Mouse (Mus musculus): ENCODE data around the gene Setx. TPM values are rescaled to one million over a fixed set of nuclear protein-coding genes. Genes with fewer than 3 reads are reported as not detected.
A peak's percentile ranks its signal among the peaks of the same experiment; 100 is the strongest.

Gene Setx
- total RNA-seq, 2 experiments from 2014 or later = 26.7 to 122 TPM

DNA sequence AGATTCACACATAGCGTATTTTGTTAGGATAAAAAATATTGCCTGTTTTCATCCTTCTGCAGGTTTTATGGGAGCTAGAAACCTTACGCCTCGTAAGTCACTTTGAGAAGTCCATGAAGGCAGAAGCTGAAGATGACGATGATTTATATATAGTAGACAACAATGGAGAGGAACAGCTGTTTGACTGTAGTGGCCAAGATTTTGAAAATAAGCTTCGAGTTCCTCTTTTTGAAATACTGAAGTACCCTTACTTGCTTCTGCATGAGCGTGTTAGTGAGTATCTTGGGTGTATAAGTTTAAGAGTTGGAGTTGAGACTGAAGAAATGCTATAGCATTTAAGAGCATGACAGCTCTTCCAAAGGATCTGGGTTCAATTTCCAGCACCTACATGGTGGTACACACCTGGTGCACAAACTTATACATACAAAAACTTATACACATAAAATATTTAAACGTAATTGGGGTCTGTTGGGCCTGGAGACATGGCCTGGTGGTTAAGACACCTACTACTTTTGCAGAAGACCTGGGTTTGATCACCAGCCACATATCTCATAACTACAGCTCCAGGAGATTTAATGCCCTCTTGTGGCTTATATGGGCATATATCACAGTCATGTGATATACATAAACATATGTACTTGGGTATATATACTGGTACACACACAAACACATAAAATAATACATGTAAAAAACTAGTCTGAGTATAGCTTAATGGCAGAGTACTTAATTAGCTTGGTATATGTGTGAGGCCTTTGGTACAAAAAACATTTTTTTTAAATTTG lies 6.3 kb downstream of the Setx start:
- no peak for ATAC-seq (replicated peaks; ENCODE audit: poor library complexity, severe bottlenecking)

DNA sequence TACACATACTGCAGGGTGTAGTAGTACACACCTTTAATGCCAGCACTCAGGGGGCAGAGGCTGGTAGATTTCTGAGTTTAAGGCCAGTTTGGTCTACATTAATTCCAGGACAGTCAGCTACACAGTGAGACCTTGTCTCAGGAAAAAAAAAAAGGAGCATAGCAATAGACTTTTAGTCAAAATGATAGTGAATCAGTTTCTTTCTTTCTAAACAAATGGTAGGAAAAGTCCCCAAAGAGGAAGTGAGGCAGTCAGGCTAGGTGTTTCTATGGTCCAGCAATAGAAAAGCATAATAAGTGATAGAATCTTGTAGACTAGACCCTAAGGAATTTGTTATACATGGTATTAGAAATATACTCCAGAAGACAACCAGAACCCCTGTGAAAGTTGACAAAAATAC lies 11.2 kb downstream of the Setx start:
- no peak for ATAC-seq (replicated peaks; ENCODE audit: poor library complexity, severe bottlenecking)

DNA sequence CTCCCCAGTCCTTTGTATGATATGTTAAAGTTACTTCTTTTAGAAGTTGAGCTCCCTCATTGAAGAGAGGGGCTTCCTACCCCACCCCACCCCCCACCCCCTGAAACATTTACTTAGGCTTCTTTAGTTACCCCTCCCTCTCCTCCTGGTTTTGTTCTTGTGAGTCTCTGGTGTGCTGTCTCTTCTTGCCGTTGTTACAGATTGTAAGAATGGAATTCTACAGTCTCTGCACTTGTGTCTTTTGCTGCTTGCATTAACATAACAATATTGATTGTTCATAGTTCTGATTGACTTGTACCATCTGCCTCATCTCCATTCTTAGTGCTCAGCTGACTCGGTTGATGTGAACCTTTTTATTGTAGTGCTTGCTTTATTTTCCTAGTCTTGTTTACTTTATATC lies 28.0 kb downstream of the Setx start:
- ATAC-seq (replicated peaks; ENCODE audit: poor library complexity, severe bottlenecking) = no peak

DNA sequence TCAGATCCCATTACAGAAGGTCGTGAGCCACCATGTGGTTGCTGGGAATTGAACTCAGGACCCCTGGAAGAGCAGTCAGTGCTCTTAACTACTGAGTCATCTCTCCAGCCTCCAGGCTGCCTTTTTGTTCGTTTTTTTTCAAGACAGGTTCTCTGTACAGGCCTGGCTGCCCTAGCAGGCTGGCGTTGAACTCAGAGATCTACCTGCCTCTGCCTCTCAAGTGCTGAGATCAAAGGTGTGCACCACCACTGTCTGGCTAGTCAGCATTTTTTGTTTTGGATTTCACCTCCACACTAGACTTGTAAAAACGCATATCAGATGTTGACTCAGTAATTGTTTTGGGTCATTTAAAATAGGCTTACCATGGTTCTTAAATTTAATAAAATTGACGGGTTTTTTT lies 44.1 kb downstream of the Setx start:
- ATAC-seq (replicated peaks; ENCODE audit: poor library complexity, severe bottlenecking) = no peak

DNA sequence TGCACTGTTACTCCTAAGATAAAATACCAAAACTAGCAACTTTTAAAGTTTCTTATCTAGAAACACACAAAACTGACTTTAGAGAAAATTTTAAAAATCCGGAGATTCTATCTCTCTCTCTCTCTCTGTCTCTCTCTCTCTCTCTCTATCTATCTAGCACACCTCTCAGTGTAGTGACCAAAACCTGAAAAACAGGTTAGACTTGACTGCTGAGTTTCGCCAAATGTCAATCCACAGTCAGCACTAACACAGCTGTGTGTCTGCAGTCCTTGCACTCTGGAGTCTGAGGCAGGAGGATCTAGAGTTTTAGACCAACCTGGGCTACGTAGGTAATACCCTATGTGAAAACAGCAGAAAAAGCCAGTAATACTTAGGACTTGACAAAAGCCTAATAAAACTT lies 50.9 kb downstream of the Setx start:
- no peak for ATAC-seq (replicated peaks; ENCODE audit: poor library complexity, severe bottlenecking)

DNA sequence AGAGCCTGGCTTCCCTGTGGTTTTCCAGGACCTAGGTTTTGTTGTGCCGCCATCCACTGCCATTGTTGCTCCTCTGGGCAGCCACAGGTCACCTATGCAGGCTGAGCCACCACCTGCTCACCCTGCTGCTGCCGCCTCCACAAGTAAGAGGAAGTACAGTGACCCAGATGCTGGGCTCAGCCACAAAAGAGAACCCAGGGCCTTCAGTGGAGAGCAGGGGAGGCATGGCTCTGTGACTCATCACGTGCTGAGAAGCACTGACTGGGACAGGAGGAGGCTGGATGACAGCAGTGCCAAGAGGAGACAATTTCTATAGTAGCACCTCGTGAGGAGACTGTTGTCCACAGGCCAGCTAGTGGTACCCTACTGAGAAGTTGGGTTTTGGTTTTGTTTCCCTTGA lies 55.8 kb downstream of the Setx start:
- peak; percentile 88 for ATAC-seq (replicated peaks; ENCODE audit: poor library complexity, severe bottlenecking)

DNA sequence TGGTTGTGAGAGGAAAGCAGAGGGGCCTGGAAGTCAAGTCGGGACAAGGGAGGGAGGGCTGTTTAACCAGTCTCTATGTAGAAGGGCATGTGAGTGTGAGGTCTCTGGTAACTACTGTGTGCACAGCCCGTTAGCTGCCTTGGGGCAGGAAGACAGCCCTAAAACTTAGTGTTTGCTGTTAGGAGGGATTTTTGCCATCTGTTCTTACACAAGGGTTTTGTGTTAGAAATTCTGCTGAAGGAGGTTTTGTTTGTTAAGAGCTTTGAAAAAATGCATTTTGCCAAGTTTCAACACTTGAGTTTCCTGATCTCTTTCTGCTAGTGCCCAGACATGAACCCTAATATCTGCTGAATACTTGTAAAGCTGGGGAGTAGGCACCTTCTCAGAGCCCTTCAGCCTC lies 57.1 kb downstream of the Setx start:
- no peak for ATAC-seq (replicated peaks; ENCODE audit: poor library complexity, severe bottlenecking)

DNA sequence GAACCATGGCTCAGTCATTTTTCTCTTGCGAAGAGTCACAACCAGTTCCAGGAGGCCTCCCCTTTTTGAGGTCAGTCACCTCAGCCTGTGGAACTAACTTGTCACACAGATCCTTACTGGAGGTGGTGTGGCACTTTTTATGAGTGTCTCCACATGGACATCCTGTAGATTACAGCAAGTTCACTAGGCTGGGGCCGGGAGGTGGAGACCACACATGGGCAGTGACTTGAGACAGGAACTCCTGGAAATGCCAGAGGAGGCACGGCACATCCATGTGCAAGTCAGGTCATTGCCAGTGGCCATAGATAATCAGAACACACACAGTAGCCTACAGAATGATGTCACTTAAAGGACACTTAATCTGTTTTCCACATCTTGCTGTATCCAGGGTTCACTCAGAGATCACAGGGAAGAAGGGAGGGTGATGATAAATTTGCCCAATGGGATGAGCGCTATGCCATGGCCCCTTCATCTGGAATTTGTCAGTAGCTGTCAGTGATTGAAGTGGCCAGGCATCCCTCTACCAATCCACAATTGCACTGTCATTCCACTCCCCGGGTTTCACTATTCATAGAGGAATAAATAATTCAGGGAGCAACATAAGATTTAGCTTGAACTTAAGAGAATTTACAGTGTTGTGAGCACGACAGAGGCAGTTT lies 59.4 kb downstream of the Setx start:
- ATAC-seq (replicated peaks; ENCODE audit: poor library complexity, severe bottlenecking) = no peak

DNA sequence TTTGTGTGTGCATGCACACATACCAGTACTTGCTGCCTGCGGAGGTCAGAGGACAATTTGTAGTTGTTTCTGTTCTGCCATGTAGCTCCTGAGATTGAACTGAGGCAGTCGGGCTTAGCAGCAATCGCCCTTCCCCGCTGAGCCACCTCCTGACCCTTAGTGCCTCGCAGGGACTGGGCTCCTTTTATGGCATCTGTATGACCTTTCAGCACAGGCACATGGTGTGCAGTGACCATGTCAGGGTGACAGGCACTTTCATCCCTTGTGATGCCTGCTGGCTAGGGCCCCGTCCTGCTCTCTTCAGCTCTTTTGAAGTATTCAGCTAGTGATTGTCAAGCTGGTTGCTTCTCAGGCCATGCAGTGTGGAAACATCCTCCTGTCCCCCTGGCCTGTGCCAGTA lies 62.2 kb downstream of the Setx start:
- no peak for ATAC-seq (replicated peaks; ENCODE audit: poor library complexity, severe bottlenecking)

DNA sequence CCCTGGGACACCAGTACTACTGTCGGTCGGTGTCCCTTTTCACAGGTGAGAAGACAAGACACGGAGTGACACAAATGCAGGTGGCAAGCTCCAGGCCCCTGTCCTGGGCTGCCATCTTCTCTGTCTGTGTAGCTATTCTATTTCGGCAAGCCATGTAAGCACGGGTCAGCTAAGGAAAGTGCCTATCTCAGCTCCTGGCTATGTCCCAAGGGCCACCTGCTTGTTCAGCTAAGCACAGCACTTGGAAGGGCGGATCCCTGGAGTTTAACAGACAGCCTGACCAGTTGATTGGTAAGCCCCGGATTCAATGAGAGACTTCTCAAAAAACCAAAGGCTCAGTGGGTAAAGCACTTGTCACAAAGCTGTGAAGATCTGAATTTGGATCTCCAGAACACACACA lies 66.4 kb downstream of the Setx start:
- ATAC-seq (replicated peaks; ENCODE audit: poor library complexity, severe bottlenecking) = no peak

DNA sequence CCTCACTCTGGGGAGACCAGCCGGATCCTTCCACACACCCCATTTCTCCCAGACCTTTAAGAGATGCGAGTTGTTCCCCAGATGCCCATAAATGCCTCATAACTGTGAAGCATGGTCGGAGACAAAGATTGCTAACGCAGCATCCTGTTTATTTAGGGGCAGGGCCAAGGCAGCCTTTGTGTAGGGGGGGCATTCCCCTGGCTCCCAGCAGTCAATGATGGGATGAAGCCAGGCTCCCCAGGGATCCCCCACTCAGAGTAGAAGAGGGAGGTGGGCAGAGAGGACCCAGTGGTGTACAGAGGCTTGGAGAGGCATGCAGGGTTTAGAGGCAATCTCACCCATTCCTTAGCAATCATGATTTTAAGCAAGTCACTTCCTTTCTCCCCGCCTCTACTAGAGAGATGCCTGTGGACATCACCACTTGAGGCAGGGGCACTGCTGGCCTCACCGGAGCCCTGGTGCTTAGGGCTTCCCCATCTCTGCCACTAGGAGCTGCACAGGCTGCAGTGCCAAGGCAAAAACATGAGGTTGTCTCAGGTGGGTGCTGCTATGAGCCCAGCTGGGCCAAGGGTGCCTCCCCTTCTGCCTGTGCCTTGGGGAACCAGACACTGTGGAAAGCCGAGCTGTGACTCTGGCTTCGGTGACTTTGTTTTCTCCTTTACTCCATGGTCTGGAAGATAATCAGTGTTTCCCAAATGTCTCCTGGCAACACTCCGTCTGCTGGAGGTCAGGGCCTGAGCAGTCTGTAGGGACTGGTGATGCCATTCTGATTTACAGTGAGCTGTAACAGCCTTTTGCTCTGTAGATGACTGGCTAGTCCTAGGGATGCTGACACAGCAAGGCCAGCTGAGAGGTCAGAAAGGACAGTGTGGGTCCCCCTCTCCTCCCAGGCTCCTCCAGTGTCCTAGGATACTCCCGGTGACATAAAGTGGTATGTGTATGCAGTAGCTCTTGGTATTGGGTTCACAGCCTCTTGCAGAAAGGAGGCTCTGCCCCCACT lies 67.5 kb downstream of the Setx start:
- peak; percentile 58 for ATAC-seq (replicated peaks; ENCODE audit: poor library complexity, severe bottlenecking)

DNA sequence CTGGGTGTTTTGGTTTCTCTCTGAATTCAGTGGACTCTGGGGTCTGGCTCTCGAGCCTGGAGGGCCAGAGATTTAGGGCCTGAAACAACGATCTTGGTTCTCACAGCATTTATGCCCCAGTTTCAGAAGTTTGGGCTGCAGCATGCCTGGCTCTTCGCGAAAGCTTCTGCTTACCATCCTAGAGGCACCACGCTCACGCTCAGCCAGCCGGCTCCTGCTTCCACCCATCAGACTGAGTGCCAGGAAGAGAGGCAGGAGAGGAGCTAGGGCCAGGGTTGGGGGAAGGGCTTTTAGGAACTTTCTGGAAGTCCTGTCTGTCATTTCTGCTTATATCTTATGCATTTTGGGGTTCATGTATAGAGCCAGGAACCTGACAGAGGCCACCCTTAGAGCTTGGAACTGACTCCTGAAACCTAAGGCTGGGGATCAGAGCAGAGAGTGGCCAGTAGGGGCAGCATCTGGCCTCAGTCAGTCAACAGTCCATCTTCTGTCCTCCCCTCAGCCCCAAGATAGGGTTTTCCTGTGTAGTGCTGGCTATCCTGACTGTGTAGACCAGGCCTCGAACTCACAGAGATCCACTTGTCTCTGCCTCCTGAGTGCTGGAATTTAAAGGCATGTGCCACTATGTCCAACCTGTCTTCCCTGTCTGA lies 68.8 kb downstream of the Setx start:
- ATAC-seq (replicated peaks; ENCODE audit: poor library complexity, severe bottlenecking) = no peak

DNA sequence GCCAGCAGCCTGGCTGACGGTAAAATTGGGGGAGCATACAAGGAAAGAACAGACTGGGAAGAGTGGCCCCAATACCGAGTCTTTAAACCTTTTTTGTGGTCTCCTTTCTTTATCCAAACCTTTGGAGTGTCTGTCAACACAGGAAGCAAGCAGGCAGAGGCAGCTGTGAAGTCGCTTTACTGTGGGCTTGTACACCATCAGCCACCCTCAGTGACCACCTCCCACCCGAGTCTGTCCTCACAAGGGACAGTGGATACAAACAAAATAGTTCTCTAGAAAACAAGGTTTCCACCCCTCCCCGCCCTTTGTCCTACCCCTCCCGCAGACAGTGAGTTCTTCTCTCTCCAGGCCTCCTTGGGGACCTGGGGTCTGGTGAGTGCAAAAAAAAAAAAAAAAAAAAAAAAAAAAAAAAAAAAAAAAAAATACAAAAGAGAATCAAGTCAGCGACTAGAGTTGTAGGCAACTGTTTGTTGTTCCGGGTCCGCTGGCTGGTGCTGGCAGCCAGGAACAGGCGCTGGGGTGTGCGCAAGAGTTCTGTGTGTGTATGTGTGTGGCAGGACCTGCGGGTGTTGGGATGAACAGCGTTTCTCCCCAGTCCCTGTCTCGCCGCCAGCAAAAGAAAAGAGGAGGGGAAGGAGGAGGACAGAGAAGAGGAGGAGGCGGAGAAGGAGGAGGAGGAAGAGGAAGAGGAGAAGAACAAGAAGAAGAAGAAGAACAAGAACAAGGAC lies 70.0 kb downstream of the Setx start:
- no peak for ATAC-seq (replicated peaks; ENCODE audit: poor library complexity, severe bottlenecking)

DNA sequence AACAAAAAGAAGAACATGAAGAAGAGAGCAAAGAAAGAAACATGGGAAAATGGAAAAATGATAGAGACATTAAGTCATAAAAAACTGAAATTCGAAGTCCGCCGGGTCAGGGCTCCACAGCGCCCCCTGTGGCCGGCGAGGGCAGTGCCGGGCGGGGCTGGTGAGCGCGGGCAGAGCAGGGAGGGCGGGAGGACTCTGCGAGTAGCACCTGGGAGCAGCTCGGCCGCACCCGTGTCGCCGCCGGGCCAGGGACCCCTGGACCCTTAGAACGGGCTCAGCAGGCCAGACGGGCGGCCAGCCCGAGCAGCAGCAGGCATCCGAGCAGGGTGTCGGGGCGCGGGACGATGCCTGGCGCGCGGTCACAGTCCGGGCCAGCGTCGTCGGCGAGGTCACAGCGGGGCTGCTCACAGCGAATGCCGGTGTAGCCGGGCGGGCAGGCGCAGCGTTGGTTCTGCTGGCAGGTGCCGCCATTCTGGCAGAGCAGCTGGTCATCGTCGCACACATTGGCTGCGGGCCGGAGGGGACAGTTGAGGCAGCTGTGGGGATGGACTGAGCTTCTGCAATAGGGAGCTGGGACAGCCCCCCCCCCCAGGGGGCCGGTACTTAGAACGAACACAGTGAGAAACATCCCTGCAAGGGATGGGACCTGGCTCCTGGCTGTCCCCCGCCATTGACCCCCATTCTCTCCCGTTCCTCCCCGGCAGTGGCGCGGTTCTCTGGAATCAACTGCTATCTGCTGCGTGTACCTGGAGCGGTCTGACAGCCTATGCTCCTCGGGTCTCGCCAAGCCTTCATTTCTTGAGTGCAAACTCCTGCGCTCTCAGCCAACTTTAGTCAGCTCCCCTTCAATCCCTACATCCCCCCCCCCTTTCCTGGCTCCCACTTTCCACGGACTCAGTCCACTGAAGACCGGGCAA lies 70.8 kb downstream of the Setx start:
- ATAC-seq (replicated peaks; ENCODE audit: poor library complexity, severe bottlenecking) = peak; percentile 48; the same call in 1 of the 2 replicates

DNA sequence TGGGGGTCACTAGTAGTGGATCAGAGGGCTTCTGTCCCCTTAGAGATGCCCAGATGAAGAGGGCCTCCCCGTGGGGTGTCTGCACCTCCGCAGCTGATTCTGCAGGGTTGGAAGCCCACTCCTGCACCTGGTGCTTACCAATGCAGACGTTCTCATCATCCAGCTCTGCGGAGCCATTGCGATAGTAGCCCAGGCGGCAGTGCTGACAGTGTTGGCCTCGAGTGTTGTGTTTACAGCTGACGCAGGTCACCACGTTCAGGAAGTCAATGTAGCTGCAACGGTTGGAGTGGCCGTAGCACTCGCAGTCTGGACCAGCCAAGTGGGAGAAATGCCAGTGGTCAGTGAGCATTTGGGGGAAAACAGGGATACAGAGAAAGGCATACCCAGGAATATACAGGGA lies 72.9 kb downstream of the Setx start:
- ATAC-seq (replicated peaks; ENCODE audit: poor library complexity, severe bottlenecking) = no peak

DNA sequence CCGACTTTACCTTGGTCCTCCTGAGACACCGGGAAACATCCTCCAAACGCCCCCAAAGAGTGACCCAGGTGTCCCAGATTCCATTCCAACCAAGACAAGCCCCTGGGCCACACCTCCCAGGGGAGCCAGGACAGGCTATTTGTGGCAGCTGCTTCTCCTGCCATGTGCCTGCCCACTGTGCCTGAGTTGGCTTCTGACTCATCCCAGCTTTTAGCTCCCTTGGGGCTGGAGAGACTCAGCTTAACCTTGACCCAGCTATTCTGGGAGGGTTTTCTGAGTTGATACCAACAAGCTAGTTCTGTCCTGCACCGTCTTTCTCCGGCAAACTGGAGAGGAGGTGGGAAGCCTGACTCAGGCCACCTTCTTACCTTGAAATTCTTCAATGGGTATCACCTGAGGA lies 74.5 kb downstream of the Setx start:
- ATAC-seq (replicated peaks; ENCODE audit: poor library complexity, severe bottlenecking) = no peak

DNA sequence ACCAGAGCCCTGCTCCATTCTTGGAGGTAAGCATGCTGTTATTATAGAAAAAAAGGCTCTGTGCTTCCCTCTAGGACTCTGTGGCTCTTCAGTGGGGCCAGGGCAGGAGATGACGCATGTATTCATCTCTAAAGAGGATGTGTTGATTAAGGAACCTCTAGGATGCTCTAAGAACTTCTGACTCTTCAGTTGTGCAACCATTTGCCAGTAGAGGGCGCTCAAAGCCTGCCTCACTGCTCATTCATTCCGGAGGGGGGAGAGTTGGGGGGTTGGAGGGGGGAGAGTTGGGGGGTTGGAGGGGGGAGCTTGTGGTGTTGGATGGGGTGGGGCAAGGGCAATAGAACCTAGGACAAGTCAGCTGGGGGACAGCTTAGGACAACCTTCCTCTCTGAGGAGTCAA lies 75.9 kb downstream of the Setx start:
- ATAC-seq (replicated peaks; ENCODE audit: poor library complexity, severe bottlenecking) = peak; percentile 71

DNA sequence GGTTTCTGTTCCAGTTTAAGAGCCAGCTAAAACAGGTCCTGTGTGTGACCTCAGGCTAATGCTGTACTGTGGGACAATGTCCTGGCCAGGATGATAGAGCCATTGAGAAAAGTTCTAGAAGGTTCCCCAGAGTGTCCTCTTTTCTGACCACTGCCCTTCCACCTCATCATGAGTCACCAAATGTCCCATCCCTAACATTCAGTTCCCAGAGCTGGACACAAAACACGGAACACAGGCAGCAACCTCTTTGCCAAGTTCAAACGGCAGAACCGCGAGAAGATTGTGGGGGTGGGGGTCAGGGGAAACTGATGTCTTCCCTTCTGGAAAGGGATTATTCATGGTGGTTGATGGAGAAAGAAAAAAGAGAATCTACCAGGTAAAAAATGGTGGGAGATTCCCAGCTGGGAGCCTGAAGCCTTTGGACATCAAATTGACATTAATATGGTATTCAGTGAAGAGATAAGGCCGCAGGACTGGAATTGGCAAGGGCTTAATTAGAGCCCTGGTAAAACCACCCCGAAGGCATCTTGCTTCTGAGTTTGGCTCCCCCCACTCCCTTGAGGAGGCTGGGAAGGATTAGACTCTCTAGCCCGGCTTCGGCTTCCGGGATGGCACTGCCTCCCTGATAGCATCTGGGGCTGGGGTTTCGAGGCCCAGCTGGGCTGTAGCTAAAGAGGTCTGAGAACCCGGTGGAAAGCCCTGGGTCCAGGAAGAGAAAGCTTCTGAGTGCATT lies 77.4 kb downstream of the Setx start:
- no peak for ATAC-seq (replicated peaks; ENCODE audit: poor library complexity, severe bottlenecking)
